Mouse (Mus musculus) mature B cell (primary cell): ENCODE data around the gene Tmem233.

Experiments used
- in situ Hi-C: fragments of 300-500 bp; cut with MboI; formaldehyde crosslinking; loops from 2 replicates; pipeline ENCODE4 v1.14.3; 2019

Gene Tmem233

GRCm38 (mm10) chr5:116083081-116083480 lies at the start of gene Tmem233:
TSS of gene Tmem233 (minus strand) at chr5:116083244.
- in situ Hi-C loops: no loop called here

DNA sequence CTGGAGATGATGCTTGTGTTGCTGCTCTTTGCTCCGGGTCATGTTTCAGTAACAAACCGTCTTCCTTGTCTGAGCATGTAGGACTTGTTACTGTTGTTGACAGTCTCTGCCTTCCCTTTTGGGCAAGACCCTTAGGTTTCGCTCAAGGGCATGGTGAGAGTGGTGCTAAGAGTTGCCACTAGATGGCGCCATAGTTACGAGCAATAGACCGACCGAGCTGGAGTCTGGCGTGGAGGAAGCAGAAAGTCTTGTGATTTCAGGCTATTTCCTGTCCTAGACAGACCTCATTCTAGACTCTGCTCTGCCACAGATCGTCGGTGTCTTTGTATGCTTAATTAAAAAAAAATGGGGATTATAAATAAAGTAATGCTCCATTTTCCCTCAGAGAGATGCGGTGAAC lies 40.3 kb upstream of the Tmem233 start:
- in situ Hi-C loops: no loop called here

- in situ Hi-C loops: no loop called here
These were observed 33.5 kb upstream of the Tmem233 start for GRCm38 (mm10) chr5:116116567-116116966.

DNA sequence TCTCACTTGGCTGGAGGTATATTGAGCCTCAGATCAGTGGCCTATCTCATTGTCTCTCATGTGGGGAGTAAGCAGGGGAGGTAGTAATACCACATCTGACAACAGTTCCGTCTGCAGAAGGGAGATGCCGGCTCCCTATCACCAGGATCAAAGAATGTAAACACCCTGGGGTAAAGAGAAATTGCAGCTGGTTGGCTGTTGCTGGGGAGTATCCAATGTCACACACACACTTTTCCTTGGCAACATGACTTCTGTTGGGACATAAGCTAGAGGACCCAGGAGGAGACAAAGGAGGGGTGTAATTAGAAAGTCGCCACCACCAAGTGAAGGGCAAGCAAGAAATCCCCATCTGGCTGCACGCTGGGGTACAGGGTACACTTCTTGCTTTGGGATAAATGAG lies 33.1 kb upstream of the Tmem233 start:
- in situ Hi-C loops: no loop called here

DNA sequence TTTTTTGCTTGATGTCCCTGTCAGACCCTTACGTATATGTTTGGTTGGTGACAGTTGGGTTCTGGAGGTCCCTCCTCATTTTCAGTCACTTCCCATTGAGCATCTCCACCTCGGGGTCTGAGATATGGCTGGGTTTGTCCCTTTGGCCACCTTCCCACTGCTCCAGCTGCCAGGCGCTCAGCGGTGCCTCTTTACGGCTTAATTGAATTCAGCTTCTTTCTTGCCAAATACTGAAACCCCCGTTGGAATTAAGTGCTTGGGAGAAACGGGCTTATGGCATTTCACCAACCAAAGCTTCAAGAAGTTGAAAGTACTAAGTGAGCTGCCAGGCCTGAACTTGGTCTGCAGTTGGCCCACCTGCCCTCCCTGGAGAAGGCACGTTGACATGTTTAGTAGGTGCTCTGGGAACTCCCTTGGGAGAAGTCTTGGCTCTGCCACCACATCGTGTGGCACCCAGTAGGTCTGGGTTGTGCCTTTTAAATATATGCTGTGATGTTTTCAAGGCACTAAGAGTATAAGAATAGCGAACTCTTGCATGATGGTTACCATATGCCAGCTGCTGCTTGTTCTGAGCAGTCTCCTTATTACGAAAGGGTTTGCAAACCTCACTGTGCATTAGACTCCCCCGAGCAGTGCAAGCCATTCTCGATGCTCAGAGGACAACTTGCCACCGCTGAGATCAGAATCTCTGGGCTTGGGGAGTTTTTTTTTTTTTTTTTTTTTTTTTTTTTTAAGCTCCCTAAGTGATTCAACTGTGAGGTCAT lies 32.2 kb upstream of the Tmem233 start:
- in situ Hi-C loops: no loop called here

DNA sequence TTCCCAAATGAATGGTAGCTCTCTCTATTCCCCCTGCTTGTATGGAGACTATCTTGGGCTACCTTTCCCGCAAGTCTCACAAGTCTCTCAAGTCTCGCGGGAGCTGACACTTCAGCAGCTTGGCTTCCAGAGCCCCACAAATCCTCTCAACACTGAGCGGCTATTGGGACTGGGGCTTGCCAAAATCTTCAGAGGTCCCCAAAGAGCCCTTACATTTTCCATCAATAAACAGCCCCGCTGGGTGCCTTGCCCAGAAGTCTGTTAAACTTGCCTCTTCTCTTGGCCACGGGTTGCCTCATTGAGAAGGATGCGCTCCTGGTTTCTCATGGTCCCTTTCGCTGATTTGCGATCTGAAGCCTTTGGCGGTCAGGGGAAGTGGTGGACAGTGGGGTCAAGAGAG lies 25.6 kb upstream of the Tmem233 start:
- in situ Hi-C loops: no loop called here

GRCm38 (mm10) chr5:116084231-116084630 lies 1.2 kb upstream of the Tmem233 start:
- in situ Hi-C loops: no loop called here

GRCm38 (mm10) chr5:116082241-116082900 lies 673 bp downstream of the Tmem233 start:
- in situ Hi-C loops: no loop called here

DNA sequence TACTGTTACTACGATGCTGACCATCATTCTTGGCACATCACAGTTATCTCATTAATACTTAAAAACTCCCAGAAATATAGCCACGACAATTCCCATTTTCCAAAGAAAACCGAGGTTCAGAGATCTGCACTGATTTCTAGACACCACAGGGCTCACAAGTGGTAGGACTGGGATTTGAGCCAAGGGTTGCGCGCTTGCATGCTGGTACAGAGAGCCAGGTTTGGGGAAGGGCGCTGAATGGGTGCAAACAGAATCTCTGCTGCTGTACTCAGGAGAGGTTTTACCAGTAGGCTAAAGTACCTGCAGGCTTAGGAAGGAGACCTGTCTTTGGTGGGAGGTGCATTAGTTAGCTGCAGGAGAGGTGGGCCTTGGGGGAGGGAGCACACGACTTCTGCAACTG lies 1.4 kb downstream of the Tmem233 start:
- in situ Hi-C loops: no loop called here

DNA sequence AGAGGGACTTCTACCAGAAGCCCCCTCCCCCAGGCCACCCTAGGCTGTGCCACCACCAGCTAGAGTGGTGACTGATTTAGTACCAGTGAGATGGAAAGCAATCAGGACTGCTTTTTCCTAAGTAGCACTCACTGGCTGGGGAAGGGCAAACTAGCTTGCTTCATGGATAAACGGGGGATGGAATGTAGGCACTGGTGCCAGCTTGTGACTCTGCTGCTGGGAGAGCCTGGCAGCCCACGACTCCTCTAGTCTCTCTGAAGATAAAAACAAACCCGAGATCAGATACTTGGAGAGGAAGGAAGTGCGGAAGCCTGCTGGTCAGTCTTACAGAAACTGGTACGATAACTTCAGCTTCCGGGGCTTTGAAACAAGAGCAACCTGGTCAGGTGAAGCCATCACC lies 2.3 kb downstream of the Tmem233 start:
- in situ Hi-C loops: no loop called here

GRCm38 (mm10) chr5:116069618-116070017 lies 13.4 kb downstream of the Tmem233 start:
- in situ Hi-C loops: no loop called here

DNA sequence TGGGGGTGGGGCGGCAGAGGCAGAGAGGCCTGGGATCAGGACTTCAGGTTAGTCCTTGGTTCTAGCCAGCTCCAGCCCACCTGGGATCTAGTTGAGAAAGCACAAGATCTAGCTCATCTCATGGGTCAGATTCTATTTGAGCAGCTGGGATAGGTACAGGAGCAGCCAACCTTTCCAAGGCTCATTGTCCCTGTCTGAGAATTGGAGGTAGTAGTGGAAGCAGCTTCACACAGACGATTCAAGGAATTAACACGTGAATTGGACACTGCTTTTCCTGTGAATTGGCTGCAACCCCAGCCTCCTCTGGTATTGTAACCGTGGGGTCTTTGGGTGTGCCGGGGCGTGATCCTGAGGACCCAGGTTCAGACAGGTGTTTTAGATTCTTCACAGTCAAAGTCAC lies 30.2 kb downstream of the Tmem233 start:
- in situ Hi-C loops: no loop called here

GRCm38 (mm10) chr5:116052171-116052570 lies 30.9 kb downstream of the Tmem233 start:
- in situ Hi-C loops: no loop called here

DNA sequence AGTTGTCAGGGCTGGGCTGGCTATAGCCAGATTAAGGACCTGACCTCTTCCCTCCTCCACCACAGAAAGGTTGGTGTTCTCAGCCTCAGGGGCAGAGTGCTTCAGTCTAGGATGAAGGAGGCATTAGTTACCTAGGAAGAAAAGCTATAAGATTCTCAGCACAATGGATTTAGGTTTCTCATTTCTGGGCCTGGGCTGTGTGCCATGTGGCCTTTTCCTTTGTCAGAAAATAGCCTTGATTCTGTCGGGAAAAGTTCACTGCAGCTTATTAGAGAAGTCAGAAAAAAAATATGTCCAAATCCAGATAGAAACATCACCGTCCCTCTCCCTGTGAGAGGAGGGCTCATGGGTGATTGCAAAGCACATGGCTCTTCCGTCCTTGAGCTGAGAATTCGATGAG lies 33.2 kb downstream of the Tmem233 start:
- in situ Hi-C loops: no loop called here

DNA sequence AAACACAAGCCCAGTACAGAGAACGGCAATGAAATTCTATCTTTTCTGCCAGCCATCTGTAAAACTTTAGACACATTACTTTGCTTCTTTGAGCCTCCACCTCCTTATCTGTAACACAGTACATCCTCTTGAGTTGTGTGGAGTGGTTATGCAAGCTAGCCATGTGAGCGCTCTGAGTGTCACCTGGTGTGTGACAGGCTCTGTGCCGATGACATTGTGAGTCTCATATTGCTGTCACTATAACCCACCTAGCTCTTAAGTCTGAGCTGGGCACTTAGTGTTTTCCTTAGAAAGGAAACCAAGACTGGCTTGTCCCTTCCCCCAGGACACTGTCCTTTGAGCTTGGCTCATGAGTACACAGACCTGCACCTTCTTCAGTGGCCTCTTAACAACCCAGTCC lies 34.7 kb downstream of the Tmem233 start:
- in situ Hi-C loops: no loop called here

DNA sequence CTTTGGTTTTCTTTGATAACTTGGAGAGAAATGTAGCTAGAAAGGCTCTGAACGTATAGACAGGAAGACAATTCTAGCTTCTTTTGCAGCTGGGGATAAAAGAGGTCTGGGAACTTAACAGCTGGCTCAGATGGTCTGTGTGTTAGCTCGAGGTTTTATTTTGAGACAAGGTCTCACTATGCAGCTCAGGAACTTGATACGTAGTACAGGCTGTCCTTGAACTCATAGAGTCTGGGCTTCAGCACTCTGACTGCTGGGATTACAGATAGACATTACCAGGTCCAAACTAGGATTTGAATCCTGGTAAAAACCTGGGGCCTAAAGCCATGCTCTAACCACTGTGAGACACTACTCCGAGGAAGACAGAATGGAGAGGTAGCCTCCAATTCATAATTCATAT lies 36.8 kb downstream of the Tmem233 start:
- in situ Hi-C loops: no loop called here

DNA sequence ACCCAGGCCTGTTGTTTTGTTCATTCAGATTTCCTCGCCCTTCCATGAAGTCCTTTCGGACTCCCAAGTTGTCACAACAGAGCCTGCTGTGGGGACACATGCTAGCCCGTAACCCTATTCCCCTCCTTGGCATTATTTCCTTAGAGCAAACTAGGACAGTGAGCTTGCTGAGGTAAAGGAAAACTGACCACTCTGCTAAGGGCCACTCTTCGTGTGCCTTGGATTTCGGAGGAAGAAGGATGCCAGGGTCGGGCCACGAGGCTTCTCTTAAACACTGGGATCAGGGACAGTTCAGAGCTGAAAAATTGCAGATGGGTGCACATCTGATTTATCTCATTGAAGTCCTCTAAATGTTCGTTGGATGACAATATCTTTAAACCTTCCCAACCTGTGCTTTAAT lies 37.5 kb downstream of the Tmem233 start:
- in situ Hi-C loops: no loop called here

- in situ Hi-C loops: no loop called here
These were observed 40.8 kb downstream of the Tmem233 start for GRCm38 (mm10) chr5:116042241-116042640.

- in situ Hi-C loops: no loop called here
These were observed 43.3 kb downstream of the Tmem233 start for GRCm38 (mm10) chr5:116039706-116040105.

GRCm38 (mm10) chr5:116037731-116038130 lies 45.3 kb downstream of the Tmem233 start:
- in situ Hi-C loops: no loop called here

DNA sequence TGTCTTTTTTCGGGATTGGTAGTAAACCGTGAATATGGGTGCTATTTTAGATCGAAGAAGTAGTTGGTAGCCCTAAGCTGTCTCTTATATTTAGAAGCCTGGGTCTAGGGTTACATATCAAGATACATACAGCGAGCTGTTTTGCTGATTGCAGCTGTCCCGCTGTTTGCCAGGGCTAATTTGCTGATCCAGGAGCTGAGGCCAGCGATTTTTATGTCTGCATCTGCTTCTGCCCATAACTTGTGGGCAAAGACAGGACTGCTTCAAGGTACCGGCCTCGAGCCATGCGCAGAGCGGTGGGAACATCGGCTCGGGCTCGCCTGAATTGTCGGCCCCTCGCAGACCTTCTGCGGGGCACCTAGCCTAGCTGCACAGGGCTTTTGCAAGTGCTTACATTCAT lies 46.6 kb downstream of the Tmem233 start:
- in situ Hi-C loops: no loop called here

DNA sequence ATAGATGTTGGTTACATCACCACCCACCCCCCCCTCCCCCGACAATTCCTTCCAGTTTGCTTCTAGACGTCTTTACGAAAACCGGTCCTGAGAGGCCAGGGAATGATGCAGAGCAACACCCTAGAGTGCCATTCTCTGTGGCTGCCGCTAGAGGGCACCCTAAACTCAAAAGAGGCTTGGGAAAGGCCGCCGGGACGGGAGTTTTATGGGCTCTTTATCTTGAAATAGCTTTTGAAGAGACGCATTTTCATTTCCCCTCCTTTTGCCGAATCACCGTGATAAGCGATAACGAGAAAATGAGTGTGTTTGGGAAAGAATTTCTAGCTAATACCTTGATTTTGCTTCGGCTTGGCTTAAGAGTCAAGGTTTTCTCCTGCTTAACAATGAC lies 51.9 kb downstream of the Tmem233 start:
- in situ Hi-C loops: no loop called here

GRCm38 (mm10) chr5:116030566-116031189 lies 52.4 kb downstream of the Tmem233 start:
- in situ Hi-C loops: no loop called here
